Mouse (Mus musculus): ENCODE measurements at regions not wholly inside any gene's neighbourhood (a gene's known extent, or its start where the extent isn't known, plus 50 kb on each side); places are given as distances from the start of the nearest gene placed in this dataset.

- no peak for TF ChIP-seq JUN (IDR thresholded peaks at IDR 0.05; ENCODE audit: insufficient read depth, low read depth, low read length)
- TF ChIP-seq POLR2A (IDR thresholded peaks at IDR 0.05; ENCODE audit: low read depth, low read length), result no peak
- TF ChIP-seq USF2 (conservative IDR thresholded peaks at IDR 0.05; ENCODE audit: low read depth, low read length), result no peak
- TF ChIP-seq USF1 (IDR thresholded peaks at IDR 0.05; ENCODE audit: low read depth, low read length), result no peak
- no peak for TF ChIP-seq CTCF (conservative IDR thresholded peaks at IDR 0.05 in 1 of 2, IDR thresholded peaks at IDR 0.05 in 1 of 2; ENCODE audit: low read depth in 2 of 2, low read length in 2 of 2)
- TF ChIP-seq E2F4 (IDR thresholded peaks at IDR 0.05; ENCODE audit: insufficient replicate concordance, low read depth, low read length), result no peak
These were observed 202.3 kb upstream of the Sema3a start for GRCm38 (mm10) chr5:12922889-12923288.

Measured in CH12.LX (cell line).